Mouse (Mus musculus) MEL (cell line): ENCODE measurements around the gene St8sia6.

Experiments used
- CTCF ChIP-seq, 3 experiments: IDR thresholded peaks in 2 of 3; conservative IDR thresholded peaks in 1 of 3; 2 replicates each; pipeline ENCODE4 v1.5.1; 2011 to 2012; ENCODE audit warnings: low read length in 3 of 3, low read depth in 2 of 3, mild to moderate bottlenecking in 2 of 3, improper control_type of control experiment in 1 of 3, inconsistent platforms in 1 of 3, mixed read lengths in 1 of 3, moderate library complexity in 1 of 3; ENCODE audit not compliant: control insufficient read depth in 1 of 3, insufficient read depth in 1 of 3, poor library complexity in 1 of 3, severe bottlenecking in 1 of 3
- ELF1 ChIP-seq: IDR thresholded peaks from 2 replicates; pipeline ENCODE4 v1.6.1; 2014; ENCODE audit warnings: low read depth, mild to moderate bottlenecking, inconsistent platforms, low read length, improper control_type of control experiment, moderate library complexity
- EP300 ChIP-seq, 2 experiments: IDR thresholded peaks; 2 replicates each; pipeline ENCODE4 v1.6.1; 2011; ENCODE audit warnings: improper control_type of control experiment in 2 of 2, low read length in 2 of 2, low read depth in 1 of 2, mild to moderate bottlenecking in 1 of 2
- HCFC1 ChIP-seq: IDR thresholded peaks from 2 replicates; pipeline ENCODE4 v1.6.1; 2012; ENCODE audit warnings: low read depth, mild to moderate bottlenecking, inconsistent platforms, low read length, improper control_type of control experiment, moderate library complexity
- MEF2A ChIP-seq: IDR thresholded peaks from 2 replicates; pipeline ENCODE4 v1.6.1; 2014; ENCODE audit warnings: low read depth, mild to moderate bottlenecking, inconsistent platforms, low read length, improper control_type of control experiment; ENCODE audit not compliant: poor library complexity, insufficient replicate concordance, severe bottlenecking; ENCODE audit errors: extremely low read depth
- NELFE ChIP-seq: IDR thresholded peaks from 2 replicates; pipeline ENCODE4 v1.6.1; 2011; ENCODE audit warnings: low read depth, low read length, improper control_type of control experiment
- POLR2A ChIP-seq, 2 experiments: IDR thresholded peaks; 2 replicates each; pipeline ENCODE4 v1.6.1; 2011 to 2012; ENCODE audit warnings: low read length in 2 of 2, mild to moderate bottlenecking in 2 of 2, control low read depth in 1 of 2, improper control_type of control experiment in 1 of 2, low read depth in 1 of 2, moderate library complexity in 1 of 2; ENCODE audit not compliant: control insufficient read depth in 1 of 2, insufficient read depth in 1 of 2, poor library complexity in 1 of 2
- POLR2AphosphoS5 ChIP-seq: IDR thresholded peaks from 2 replicates; pipeline ENCODE4 v1.6.1; 2012; ENCODE audit warnings: low read depth, borderline replicate concordance, mild to moderate bottlenecking, inconsistent platforms, low read length, moderate library complexity, mixed read lengths
- SMC3 ChIP-seq: IDR thresholded peaks from 2 replicates; pipeline ENCODE4 v1.6.1; 2011; ENCODE audit warnings: low read depth, low read length, improper control_type of control experiment
- TCF12 ChIP-seq: IDR thresholded peaks from 2 replicates; pipeline ENCODE4 v1.6.1; 2014; ENCODE audit warnings: low read depth, mild to moderate bottlenecking, inconsistent platforms, low read length, improper control_type of control experiment, moderate library complexity
- USF1 ChIP-seq: IDR thresholded peaks from 2 replicates; pipeline ENCODE4 v1.6.1; 2014; ENCODE audit warnings: low read depth, mild to moderate bottlenecking, inconsistent platforms, low read length, improper control_type of control experiment, moderate library complexity
- ZC3H11A ChIP-seq: IDR thresholded peaks from 2 replicates; pipeline ENCODE4 v1.6.1; 2012; ENCODE audit warnings: low read depth, mild to moderate bottlenecking, inconsistent platforms, low read length, improper control_type of control experiment
- ZKSCAN1 ChIP-seq: IDR thresholded peaks from 2 replicates; pipeline ENCODE4 v1.6.1; 2012; ENCODE audit warnings: low read depth, mild to moderate bottlenecking, inconsistent platforms, low read length, improper control_type of control experiment, moderate library complexity
- ZMIZ1 ChIP-seq: IDR thresholded peaks from 2 replicates; pipeline ENCODE4 v1.6.1; 2012; ENCODE audit warnings: low read depth, mild to moderate bottlenecking, inconsistent platforms, low read length, improper control_type of control experiment, moderate library complexity

DNA sequence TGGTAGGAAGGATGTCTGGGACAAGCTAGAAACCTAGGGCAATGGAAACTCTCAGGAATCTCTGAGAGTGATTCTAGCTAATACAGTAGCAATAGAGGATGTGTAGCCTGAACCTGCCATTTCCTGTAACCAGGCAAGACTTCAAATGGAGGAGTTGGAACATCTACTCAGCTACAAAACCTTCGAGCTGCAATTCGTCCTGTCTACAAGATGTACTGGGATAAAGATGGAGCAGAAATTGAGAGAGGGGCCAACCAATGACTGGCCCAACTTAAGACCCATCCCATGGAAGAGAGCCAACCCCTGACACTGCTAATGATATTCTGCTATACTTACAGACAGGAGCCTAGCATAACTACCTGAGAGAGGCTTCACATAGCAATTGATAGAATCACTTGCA lies 6.8 kb upstream of the St8sia6 start:
- no peak for TF ChIP-seq ZKSCAN1
- TF ChIP-seq EP300 (IDR thresholded peaks at IDR 0.05; ENCODE audit: low read depth in 1 of 2, low read length in 2 of 2) = no peak
- no peak for TF ChIP-seq TCF12
- no peak for TF ChIP-seq ZC3H11A
- TF ChIP-seq HCFC1 = no peak
- TF ChIP-seq ELF1 = no peak
- TF ChIP-seq MEF2A = no peak
- TF ChIP-seq NELFE = no peak
- no peak for TF ChIP-seq POLR2AphosphoS5
- no peak for TF ChIP-seq POLR2A (IDR thresholded peaks at IDR 0.05; ENCODE audit: control insufficient read depth in 1 of 2, insufficient read depth in 1 of 2, low read depth in 1 of 2, low read length in 2 of 2, poor library complexity in 1 of 2)
- no peak for TF ChIP-seq CTCF (IDR thresholded peaks at IDR 0.05 in 2 of 3, conservative IDR thresholded peaks at IDR 0.05 in 1 of 3; ENCODE audit: control insufficient read depth in 1 of 3, insufficient read depth in 1 of 3, low read depth in 2 of 3, low read length in 3 of 3, poor library complexity in 1 of 3, severe bottlenecking in 1 of 3)
- no peak for TF ChIP-seq SMC3
- no peak for TF ChIP-seq USF1
- no peak for TF ChIP-seq ZMIZ1
